Mouse (Mus musculus) stomach, postnatal 0 days (tissue): ENCODE results near the gene Tmem151b. TPM values are rescaled to one million over a fixed set of nuclear protein-coding genes. Genes with fewer than 3 reads are reported as not detected.

ENCODE experiments used
- ATAC-seq: fragments of 200-750 bp; cut with Nextera tagmentation; 2 replicates; pipeline ENCODE4 v1.8.0; 2017; ENCODE audit not compliant: low FRiP score, low TSS enrichment
- DNase-seq: peaks from one replicate; pipeline ENCODE4 v3.0.0-alpha.2; 2016; ENCODE audit warnings: low spot score
- H3K27ac ChIP-seq: fragments of 300-500 bp; sonication (generic); replicated peaks from 2 replicates; pipeline ENCODE4 v1.5.1; 2014; ENCODE audit warnings: mild to moderate bottlenecking, control low read depth
- H3K27me3 ChIP-seq: fragments of 300-500 bp; sonication (generic); 2 replicates; pipeline ENCODE4 v1.6.1; 2014; ENCODE audit warnings: low read length; ENCODE audit not compliant: control insufficient read depth, insufficient read depth
- H3K36me3 ChIP-seq: fragments of 300-500 bp; sonication (generic); 2 replicates; pipeline ENCODE4 v1.6.1; 2014; ENCODE audit warnings: low read length, mixed read lengths; ENCODE audit not compliant: control insufficient read depth, insufficient read depth
- H3K4me1 ChIP-seq: fragments of 300-500 bp; sonication (generic); replicated peaks from 2 replicates; pipeline ENCODE4 v1.6.1; 2014; ENCODE audit warnings: antibody characterized with exemption; ENCODE audit not compliant: control insufficient read depth, insufficient read depth
- H3K4me2 ChIP-seq: fragments of 300-500 bp; sonication (generic); replicated peaks from 2 replicates; pipeline ENCODE4 v1.6.1; 2014; ENCODE audit warnings: low read depth, mild to moderate bottlenecking, control low read depth, moderate library complexity
- H3K4me3 ChIP-seq: fragments of 300-500 bp; sonication (generic); 2 replicates; pipeline ENCODE4 v1.5.1; 2014; ENCODE audit warnings: low read depth, low read length, control low read depth
- H3K9ac ChIP-seq: fragments of 300-500 bp; sonication (generic); 2 replicates; pipeline ENCODE4 v1.6.1; 2014; ENCODE audit warnings: mild to moderate bottlenecking, low read length, control low read depth, mixed read lengths
- H3K9me3 ChIP-seq: fragments of 300-500 bp; sonication (generic); 2 replicates; pipeline ENCODE4 v1.6.1; 2016; ENCODE audit warnings: low read length; ENCODE audit not compliant: control insufficient read depth
- CTCF ChIP-seq: IDR thresholded peaks from 2 replicates; pipeline ENCODE4 v1.5.1; 2016; ENCODE audit warnings: antibody characterized with exemption, low read depth, mild to moderate bottlenecking, moderate library complexity
- EP300 ChIP-seq: optimal IDR thresholded peaks from 2 replicates; pipeline ENCODE3; 2016; ENCODE audit warnings: antibody characterized with exemption
- WGBS: fragments of 180-500 bp; shearing (Covaris S2); extraction: QIAGEN DNeasy Blood & Tissue Kit; methylation state at CpG from one replicate; pipeline ENCODE4 v1.1.7; 2014; 5-methylcytosine and 5-hydroxymethylcytosine counted together
- polyA plus RNA-seq: library from polyadenylated mRNA; unstranded; fragments of >200 nt; fragmentation: Nextera tagmentation; extraction: Ambion mirVana; gene quantifications from 2 replicates; pipeline ENCODE4 v1.2.1, GENCODE M21; 2015

Tmem151b gene
- polyA plus RNA-seq, 1 experiment from 2014 or later: 0.41 TPM

- peaks cover 2% of the 10 kb centered on the region; the same call in 1 of the 2 replicates for H3K4me1 ChIP-seq
- peak within 1 kb of the TSS; percentile 76 for H3K9ac ChIP-seq
- H3K27ac ChIP-seq: peak within 1 kb of the TSS; percentile 78
- H3K27me3 ChIP-seq: no peaks in the 10 kb centered on the region
- H3K9me3 ChIP-seq: no peaks in the 10 kb centered on the region
- DNase-seq (peak; percentile 95), ATAC-seq (peak; percentile 94)
- peak within 1 kb of the TSS; percentile 48 for H3K4me2 ChIP-seq
- H3K36me3 ChIP-seq: 0 out of 2 replicates have a peak, but pooled peaks cover 4% of the 10 kb centered on the region
- H3K4me3 ChIP-seq: peak within 1 kb of the TSS; percentile 80
- WGBS: under 1% methylated on average over 42 of the region's 42 CpGs
- TF ChIP-seq EP300: peak; percentile 39
- peak; percentile 93 for TF ChIP-seq CTCF
These were observed 42.7 kb downstream of the Tmem151b start, which contains the start of gene Aars2 for GRCm38 (mm10) chr17:45506700-45507189. Gene Aars2 (plus strand): TSS chr17:45506841.

DNA sequence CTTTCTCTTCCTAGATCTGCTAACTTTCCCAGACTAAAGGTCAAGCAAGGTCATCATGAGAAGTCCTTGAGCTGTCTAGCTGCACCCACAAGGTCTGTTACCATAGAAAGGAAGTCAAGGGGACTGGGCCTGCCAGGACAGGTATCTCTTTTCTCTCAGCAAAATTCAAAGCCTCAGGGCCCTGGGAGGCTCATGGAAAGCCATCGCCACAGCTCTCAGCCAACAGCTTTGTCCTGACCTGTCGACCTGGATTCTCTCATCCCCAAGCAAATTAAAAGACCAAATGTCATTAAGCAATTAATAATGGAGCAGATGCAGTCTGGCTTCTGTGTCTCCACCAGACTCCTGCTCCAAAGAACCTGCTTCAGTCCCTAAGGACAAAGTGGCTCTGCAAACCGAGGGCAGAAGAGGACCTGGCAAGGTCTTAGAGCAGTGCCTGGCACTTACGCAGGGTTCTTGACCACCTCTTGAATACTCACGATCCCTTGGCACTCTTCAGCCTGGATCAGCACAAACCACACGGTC lies 43.5 kb downstream of the Tmem151b start:
- TF ChIP-seq EP300 (no peak), CTCF (no peak)
- DNase-seq (no peak), ATAC-seq (no peak)
- Histone ChIP-seq H3K4me1 (peaks cover 2% of the 10 kb centered on the region; the same call in 1 of the 2 replicates), H3K4me2 (no peak overlapping the region), H3K4me3 (no peak overlapping the region), H3K27ac (no peak overlapping the region), H3K9ac (no peak overlapping the region), H3K27me3 (no peaks in the 10 kb centered on the region), H3K9me3 (no peaks in the 10 kb centered on the region), H3K36me3 (0 out of 2 replicates have a peak, but pooled peaks cover 4% of the 10 kb centered on the region)
- 56% methylated on average over 6 of the region's 6 CpGs for WGBS

- ATAC-seq (no peak), DNase-seq (no peak)
- WGBS: 41% methylated on average over 5 of the region's 5 CpGs
- TF ChIP-seq EP300: no peak
- TF ChIP-seq CTCF: no peak
- Histone ChIP-seq H3K4me1 (peaks cover 2% of the 10 kb centered on the region; the same call in 1 of the 2 replicates), H3K4me3 (no peak overlapping the region), H3K27me3 (no peaks in the 10 kb centered on the region), H3K27ac (no peak overlapping the region), H3K36me3 (no peaks in the 10 kb centered on the region), H3K9ac (no peak overlapping the region), H3K9me3 (no peaks in the 10 kb centered on the region), H3K4me2 (no peak overlapping the region)
These were observed 46.0 kb downstream of the Tmem151b start for GRCm38 (mm10) chr17:45503301-45503973.

- peaks cover under 1% of the 10 kb centered on the region; the same call in 1 of the 2 replicates for H3K4me1 ChIP-seq
- H3K4me3 ChIP-seq: no peak overlapping the region
- no peak overlapping the region for H3K9ac ChIP-seq
- H3K27ac ChIP-seq: no peak overlapping the region
- DNase-seq (no peak), ATAC-seq (no peak)
- no peaks in the 10 kb centered on the region for H3K27me3 ChIP-seq
- TF ChIP-seq CTCF: no peak
- no peak for TF ChIP-seq EP300
- no peaks in the 10 kb centered on the region for H3K36me3 ChIP-seq
- no peaks in the 10 kb centered on the region for H3K9me3 ChIP-seq
- no peak overlapping the region for H3K4me2 ChIP-seq
- WGBS: 44% methylated on average over 4 of the region's 4 CpGs
These were observed 47.2 kb downstream of the Tmem151b start for GRCm38 (mm10) chr17:45502324-45502723.

DNA sequence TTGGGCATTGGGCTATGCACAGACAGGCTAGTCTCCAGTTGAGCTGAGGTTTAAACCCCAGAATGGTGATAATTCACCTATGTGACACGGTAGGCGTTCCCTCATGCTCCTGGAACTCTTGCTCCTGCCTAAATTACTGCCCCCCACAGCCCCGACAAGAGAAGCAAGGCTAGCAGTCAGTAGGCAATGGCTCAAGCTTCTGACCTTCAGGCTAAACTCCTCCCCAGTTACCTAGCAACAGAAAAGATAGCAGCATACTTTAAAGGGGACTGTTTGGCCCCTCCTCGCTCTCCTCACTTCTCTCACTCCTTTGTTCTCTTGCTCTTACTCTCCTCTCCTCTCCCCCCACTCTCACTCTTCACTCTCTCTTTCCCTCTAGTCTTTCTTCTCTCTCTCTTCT lies 48.5 kb downstream of the Tmem151b start:
- Histone ChIP-seq H3K27ac (no peak overlapping the region), H3K4me3 (no peak overlapping the region), H3K4me2 (no peak overlapping the region), H3K27me3 (no peaks in the 10 kb centered on the region), H3K36me3 (no peaks in the 10 kb centered on the region), H3K4me1 (no peaks in the 10 kb centered on the region), H3K9me3 (no peaks in the 10 kb centered on the region), H3K9ac (no peak overlapping the region)
- WGBS: 37% methylated on average over 4 of the region's 4 CpGs
- no peak for ATAC-seq
- DNase-seq: no peak
- no peak for TF ChIP-seq CTCF
- no peak for TF ChIP-seq EP300

- no peak overlapping the region for H3K9ac ChIP-seq
- 36% methylated on average over 2 of the region's 2 CpGs for WGBS
- H3K4me1 ChIP-seq: no peaks in the 10 kb centered on the region
- no peak overlapping the region for H3K27ac ChIP-seq
- no peaks in the 10 kb centered on the region for H3K9me3 ChIP-seq
- ATAC-seq (no peak), DNase-seq (no peak)
- H3K27me3 ChIP-seq: no peaks in the 10 kb centered on the region
- no peak overlapping the region for H3K4me2 ChIP-seq
- TF ChIP-seq CTCF: no peak
- no peaks in the 10 kb centered on the region for H3K36me3 ChIP-seq
- no peak overlapping the region for H3K4me3 ChIP-seq
These were observed 50.0 kb downstream of the Tmem151b start for GRCm38 (mm10) chr17:45499516-45499915.
